Mouse (Mus musculus) lung, postnatal 0 days (tissue): Measurements from ENCODE around the gene Actl6a. TPM values are rescaled to one million over a fixed set of nuclear protein-coding genes. Genes with fewer than 3 reads are reported as not detected.
"Not testable (repeated sequence)": the region's sequence is repeated elsewhere in the genome, so short reads cannot be mapped to it uniquely, and the experiment has no call there.

Source experiments
- ATAC-seq: fragments of 200-750 bp; cut with Nextera tagmentation; 2 replicates; pipeline ENCODE4 v1.8.0; 2017; ENCODE audit warnings: moderate library complexity
- DNase-seq: peaks from one replicate; pipeline ENCODE4 v3.0.0-alpha.2; 2016; ENCODE audit warnings: low spot score
- H3K27ac ChIP-seq: fragments of 300-500 bp; sonication (generic); 2 replicates; pipeline ENCODE4 v1.5.1; 2014; ENCODE audit warnings: antibody characterized with exemption, mild to moderate bottlenecking, low read length, mixed read lengths
- H3K27me3 ChIP-seq: fragments of 300-500 bp; sonication (generic); replicated peaks from 2 replicates; pipeline ENCODE4 v1.6.1; 2014; ENCODE audit warnings: low read length, mixed read lengths; ENCODE audit not compliant: insufficient read depth
- H3K36me3 ChIP-seq: fragments of 300-500 bp; sonication (generic); 2 replicates; pipeline ENCODE4 v1.6.1; 2014; ENCODE audit warnings: low read length, mixed read lengths; ENCODE audit not compliant: insufficient read depth
- H3K4me1 ChIP-seq: fragments of 300-500 bp; sonication (generic); 2 replicates; pipeline ENCODE4 v1.6.1; 2014; ENCODE audit warnings: antibody characterized with exemption, low read depth, low read length, mixed read lengths; ENCODE audit not compliant: insufficient read depth
- H3K4me2 ChIP-seq: fragments of 300-500 bp; sonication (generic); replicated peaks from 2 replicates; pipeline ENCODE4 v1.6.1; 2014; ENCODE audit warnings: low read depth, mild to moderate bottlenecking, low read length, moderate library complexity, mixed read lengths
- H3K4me3 ChIP-seq: fragments of 300-500 bp; sonication (generic); 2 replicates; pipeline ENCODE4 v1.5.1; 2014; ENCODE audit warnings: low read depth, low read length
- H3K9ac ChIP-seq: fragments of 300-500 bp; sonication (generic); replicated peaks from 2 replicates; pipeline ENCODE4 v1.6.1; 2014; ENCODE audit warnings: low read depth, mild to moderate bottlenecking
- H3K9me3 ChIP-seq: fragments of 300-500 bp; sonication (generic); 2 replicates; pipeline ENCODE4 v1.6.1; 2016; ENCODE audit warnings: low read length, mixed read lengths
- CTCF ChIP-seq: IDR thresholded peaks from 2 replicates; pipeline ENCODE4 v1.5.1; 2016; ENCODE audit warnings: antibody characterized with exemption, mild to moderate bottlenecking
- EP300 ChIP-seq: IDR thresholded peaks from 2 replicates; pipeline ENCODE4 v1.6.1; 2016; ENCODE audit warnings: antibody characterized with exemption, mild to moderate bottlenecking, control low read depth
- WGBS: fragments of 180-500 bp; shearing (Covaris S2); extraction: QIAGEN DNeasy Blood & Tissue Kit; methylation state at CpG from one replicate; pipeline ENCODE4 v1.1.7; 2014; 5-methylcytosine and 5-hydroxymethylcytosine counted together
- polyA plus RNA-seq: library from polyadenylated mRNA; unstranded; fragments of >200 nt; fragmentation: Nextera tagmentation; extraction: Ambion mirVana; gene quantifications from 2 replicates; pipeline ENCODE4 v1.2.1, GENCODE M21; 2015

Actl6a gene
- polyA plus RNA-seq, 1 experiment from 2014 or later: 79.5 TPM

DNA sequence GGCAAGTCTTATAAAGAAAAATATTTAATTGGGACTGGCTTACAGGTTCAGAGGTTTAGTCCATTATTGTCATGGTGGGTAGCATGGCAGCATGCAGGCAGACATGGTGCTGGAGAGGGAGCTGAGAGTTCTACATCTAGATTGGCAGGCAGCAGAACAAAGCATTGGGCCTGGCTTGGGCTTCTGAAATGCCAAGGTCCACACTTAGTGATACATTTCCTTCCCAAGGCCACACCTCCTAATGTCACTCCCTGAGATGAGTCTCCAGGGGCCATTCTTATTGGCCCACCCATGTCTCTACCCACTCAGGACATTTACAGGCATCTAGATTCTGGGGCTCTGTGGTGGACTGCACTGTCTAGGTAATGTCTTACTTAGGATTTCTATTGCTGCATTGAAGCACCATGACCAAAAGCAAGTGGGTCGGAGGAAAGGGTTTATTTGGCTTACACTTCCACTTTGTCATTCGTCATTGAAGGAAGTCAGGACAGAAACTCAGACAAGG, 36.2 kb downstream of the Actl6a start:
- ATAC-seq: no peak
- H3K27ac ChIP-seq: no peak overlapping the region
- no peak overlapping the region for H3K4me2 ChIP-seq
- peaks cover 10% of the 10 kb centered on the region; the same call in 1 of the 2 replicates for H3K36me3 ChIP-seq
- WGBS: 54% methylated on average over 2 of the region's 2 CpGs
- H3K4me3 ChIP-seq: no peak overlapping the region
- no peak for DNase-seq
- H3K4me1 ChIP-seq: peaks cover 6% of the 10 kb centered on the region; the same call in 1 of the 2 replicates
- no peaks in the 10 kb centered on the region for H3K27me3 ChIP-seq
- no peaks in the 10 kb centered on the region for H3K9me3 ChIP-seq
- TF ChIP-seq CTCF (no peak), EP300 (no peak)
- H3K9ac ChIP-seq: no peak overlapping the region

GRCm38 (mm10) chr3:32745001-32745400, 38.9 kb downstream of the Actl6a start:
- Histone ChIP-seq H3K4me1 (no peaks in the 10 kb centered on the region), H3K4me2 (no peak overlapping the region), H3K4me3 (no peak overlapping the region), H3K27me3 (no peaks in the 10 kb centered on the region), H3K36me3 (peaks cover 15% of the 10 kb centered on the region), H3K27ac (no peak overlapping the region), H3K9ac (no peak overlapping the region), H3K9me3 (no peaks in the 10 kb centered on the region)
- DNase-seq (no peak), ATAC-seq (no peak)
- 91% methylated on average over 6 of the region's 6 CpGs for WGBS
- no peak for TF ChIP-seq EP300
- TF ChIP-seq CTCF: no peak

DNA sequence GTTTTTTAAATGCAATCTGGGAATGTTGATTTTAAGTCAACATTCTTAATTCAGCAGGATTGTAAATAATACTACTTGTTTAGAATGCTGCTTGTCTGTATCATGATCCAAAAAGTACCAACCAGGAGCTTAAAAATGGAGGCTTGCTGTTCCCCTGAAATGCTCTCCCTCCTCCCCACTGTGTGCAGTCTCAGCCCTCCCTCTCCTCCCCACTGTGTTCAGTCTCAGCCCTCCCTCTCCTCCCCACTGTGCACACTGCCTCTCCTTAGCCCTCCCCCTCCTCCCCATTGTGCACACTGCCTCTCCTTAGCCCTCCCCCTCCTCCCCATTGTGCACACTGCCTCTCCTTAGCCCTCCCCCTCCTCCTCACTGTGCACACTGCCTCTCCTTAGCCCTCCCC, 39.3 kb downstream of the Actl6a start:
- DNase-seq, H3K4me1 ChIP-seq, H3K9me3 ChIP-seq, H3K4me3 ChIP-seq, ATAC-seq, H3K4me2 ChIP-seq, H3K27me3 ChIP-seq, H3K27ac ChIP-seq, H3K9ac ChIP-seq: not testable (repeated sequence)
- H3K36me3 ChIP-seq: peaks cover 15% of the 10 kb centered on the region

DNA sequence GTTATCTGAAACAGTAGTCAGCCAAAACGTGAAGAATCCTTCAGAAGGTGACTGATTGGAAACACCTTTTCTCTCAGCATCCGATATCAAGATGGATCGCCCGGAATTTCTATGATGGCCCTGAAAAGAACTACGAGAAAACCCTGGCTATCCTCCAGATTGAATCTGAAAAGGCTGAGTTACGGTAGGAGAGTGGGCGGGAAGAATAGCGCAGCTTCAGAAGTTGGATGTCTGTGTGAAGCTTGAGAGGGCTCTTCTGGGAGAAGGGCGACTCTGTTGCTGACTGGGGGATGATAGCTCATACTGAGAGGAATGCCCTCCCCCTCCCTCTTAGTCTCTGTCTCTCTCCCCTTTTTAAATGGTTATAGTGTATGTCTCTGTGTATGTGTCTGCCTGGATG, 42.3 kb downstream of the Actl6a start:
- Histone ChIP-seq H3K4me2 (no peak overlapping the region), H3K27me3 (no peaks in the 10 kb centered on the region), H3K9ac (no peak overlapping the region), H3K9me3 (no peaks in the 10 kb centered on the region), H3K27ac (no peak overlapping the region), H3K36me3 (peaks cover 30% of the 10 kb centered on the region), H3K4me1 (no peaks in the 10 kb centered on the region), H3K4me3 (no peak overlapping the region)
- 90% methylated on average over 9 of the region's 9 CpGs for WGBS
- DNase-seq (no peak), ATAC-seq (no peak)
- no peak for TF ChIP-seq CTCF
- TF ChIP-seq EP300: no peak

DNA sequence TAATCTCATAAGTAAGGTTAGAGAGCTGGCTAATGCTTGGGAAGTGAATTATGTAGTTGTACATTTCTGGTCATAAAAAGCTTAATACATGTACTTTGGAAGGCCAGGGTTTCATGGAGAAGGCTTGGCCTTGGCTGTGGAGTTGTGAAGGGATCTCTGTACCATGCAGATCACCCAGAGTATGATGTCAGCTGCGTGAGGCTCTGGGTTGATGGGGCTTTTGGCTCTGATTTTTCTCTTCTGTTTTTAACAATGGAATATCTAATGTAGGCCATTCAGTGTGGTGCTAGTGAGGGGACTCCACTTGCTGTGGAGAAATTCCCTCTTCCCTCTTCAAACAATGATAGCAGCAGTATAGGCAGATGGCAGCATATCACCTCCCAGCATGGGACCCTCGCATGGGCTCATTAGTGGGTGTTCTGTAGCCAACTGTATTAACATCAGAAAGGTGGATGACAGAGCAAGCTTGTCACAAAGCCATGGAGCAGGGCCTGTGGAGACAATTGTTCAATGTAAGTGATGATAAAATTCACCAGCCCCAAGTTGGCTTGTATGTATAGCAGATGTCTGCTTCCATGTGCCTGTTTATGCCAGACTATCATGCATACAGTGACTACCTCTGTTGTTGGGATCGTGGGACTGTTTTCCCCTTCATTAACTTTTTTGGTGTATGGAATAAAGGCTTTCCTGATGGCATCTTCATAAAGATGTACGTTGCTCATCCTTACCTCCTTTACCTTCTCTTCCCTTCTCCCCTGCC, 43.9 kb downstream of the Actl6a start:
- no peaks in the 10 kb centered on the region for H3K4me1 ChIP-seq
- 91% methylated on average over 4 of the region's 4 CpGs for WGBS
- no peak overlapping the region for H3K27ac ChIP-seq
- TF ChIP-seq CTCF (no peak), EP300 (no peak)
- H3K4me3 ChIP-seq: no peak overlapping the region
- H3K4me2 ChIP-seq: no peak overlapping the region
- no peak for ATAC-seq
- H3K9me3 ChIP-seq: no peaks in the 10 kb centered on the region
- H3K9ac ChIP-seq: no peak overlapping the region
- DNase-seq: no peak
- peaks cover 30% of the 10 kb centered on the region for H3K36me3 ChIP-seq
- no peaks in the 10 kb centered on the region for H3K27me3 ChIP-seq

DNA sequence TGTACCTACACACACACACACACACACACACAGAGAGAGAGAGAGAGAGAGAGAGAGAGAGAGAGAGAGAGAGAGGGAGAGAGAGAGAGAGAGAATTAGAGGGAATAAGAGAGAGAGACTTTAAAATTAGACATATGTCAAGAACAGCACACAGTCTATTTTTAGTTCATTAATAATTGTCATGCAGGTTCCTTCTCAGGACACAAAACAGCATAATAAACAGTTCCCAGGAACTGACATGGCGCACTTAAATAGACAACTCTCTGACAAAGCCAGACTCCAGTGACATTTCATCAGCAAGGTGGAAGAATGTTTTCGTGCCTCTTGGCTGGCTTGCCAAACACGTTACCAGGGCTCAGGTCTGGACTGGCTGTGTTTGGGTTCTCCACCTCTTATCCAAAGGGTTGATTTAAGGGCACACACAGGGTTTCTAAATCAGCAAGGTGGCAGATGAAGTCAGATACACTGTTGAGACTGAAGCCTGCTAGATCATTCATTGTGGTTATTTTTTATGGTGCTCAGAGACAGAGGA, 48.4 kb downstream of the Actl6a start:
- TF ChIP-seq CTCF: no peak
- no peak for TF ChIP-seq EP300
- Histone ChIP-seq H3K9ac (no peak overlapping the region), H3K27me3 (no peaks in the 10 kb centered on the region), H3K27ac (no peak overlapping the region), H3K4me1 (no peaks in the 10 kb centered on the region), H3K4me2 (no peak overlapping the region), H3K9me3 (no peaks in the 10 kb centered on the region), H3K4me3 (no peak overlapping the region), H3K36me3 (peaks cover 16% of the 10 kb centered on the region)
- ATAC-seq (no peak), DNase-seq (no peak)
- WGBS: 83% methylated on average over 3 of the region's 3 CpGs
